Mouse (Mus musculus): ENCODE results near the gene Dnajc30.

DNA sequence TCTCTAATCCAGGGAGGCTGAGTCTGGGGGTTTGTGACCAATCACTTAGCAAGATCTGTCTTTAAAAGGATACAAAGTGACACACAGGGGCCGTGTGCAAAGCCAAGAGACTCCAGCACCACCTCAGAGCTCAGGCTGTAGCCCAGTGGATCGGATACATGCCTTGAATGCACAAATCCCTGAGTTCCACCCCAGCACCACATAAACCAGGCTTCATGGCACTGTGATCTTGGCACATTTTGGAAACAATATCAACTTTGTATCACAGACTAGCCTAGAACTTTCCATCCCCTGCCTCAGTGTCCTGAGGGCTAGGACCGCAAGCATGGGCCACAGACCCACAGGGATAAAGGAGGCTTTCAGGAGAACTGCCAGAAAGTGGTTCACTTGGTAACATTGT, 2.0 kb downstream of the Dnajc30 start:
- TF ChIP-seq GATA1 (IDR thresholded peaks at IDR 0.05; ENCODE audit: borderline replicate concordance, low read length): no peak
- TF ChIP-seq CTCF (IDR thresholded peaks at IDR 0.05; ENCODE audit: low read depth, low read length): no peak
